Mouse (Mus musculus) kidney, postnatal 10 days (tissue): ENCODE data around the gene Defa35.
"Not testable (repeated sequence)": the region's sequence is repeated elsewhere in the genome, so short reads cannot be mapped to it uniquely, and the experiment has no call there.

ENCODE experiments used
- DNase-seq: peaks from one replicate; pipeline ENCODE4 v3.0.0; 2021; ENCODE audit warnings: mixed read lengths

Gene Defa35

DNA sequence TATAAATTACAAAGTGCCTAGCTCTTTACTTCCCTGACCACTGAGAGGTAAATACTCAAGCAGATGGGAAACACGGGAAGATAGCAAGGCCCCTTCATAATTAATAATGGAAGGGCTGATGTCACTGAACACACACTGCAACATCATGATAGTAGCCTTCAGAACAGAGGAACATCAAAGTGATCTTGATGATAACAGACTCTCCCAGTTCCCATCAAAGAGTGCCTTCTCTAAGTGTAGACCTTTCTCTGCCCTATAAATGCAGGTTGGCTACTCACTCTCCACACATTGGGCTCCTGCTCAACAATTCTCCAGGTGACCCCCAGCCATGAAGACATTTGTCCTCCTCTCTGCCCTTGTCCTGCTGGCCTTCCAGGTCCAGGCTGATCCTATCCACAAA, at the start of gene Defa35:
Gene Defa35 (plus strand): TSS at position 301 of the 400 bp plus-strand sequence.
- DNase-seq, result not testable (repeated sequence)

DNA sequence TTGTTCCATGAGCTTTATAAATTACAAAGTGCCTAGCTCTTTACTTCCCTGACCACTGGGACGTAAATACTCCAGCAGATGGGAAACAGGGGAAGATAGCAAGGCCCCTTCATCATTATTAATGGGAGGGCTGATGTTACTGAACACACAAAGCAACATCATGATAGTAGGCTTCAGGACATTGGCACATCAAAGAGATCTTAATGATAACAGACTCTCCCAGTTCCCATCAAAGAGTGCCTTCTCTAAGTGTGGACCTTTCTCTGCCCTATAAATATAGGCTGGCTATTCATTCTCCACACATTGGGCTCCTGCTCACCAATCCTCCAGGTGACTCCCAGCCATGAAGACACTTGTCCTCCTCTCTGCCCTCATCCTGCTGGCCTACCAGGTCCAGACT, 39.6 kb upstream of the Defa35 start, which contains the start of gene Defa21:
Gene Defa21 (plus strand): TSS at position 301 of the 400 bp plus-strand sequence.
- not testable (repeated sequence) for DNase-seq

DNA sequence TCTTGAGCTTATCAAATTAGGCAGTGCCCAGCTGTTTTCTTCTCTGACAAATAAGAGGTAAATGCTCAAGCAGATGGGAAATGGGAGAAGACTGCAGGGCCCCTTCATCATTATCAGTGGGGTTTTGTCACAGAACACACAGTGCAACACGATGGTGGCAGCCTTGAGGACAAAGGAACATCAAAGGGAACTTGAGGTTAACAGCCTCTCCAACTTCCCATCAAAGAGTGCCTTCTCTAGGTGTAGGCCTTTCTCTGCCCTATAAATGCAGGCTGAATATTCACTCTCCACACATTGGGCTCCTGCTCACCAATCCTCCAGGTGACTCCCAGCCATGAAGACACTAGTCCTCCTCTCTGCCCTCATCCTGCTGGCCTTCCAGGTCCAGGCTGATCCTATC, 10.1 kb upstream of the Defa35 start, which contains the start of gene Defa23:
Gene Defa23 (plus strand): TSS at position 301 of the 400 bp plus-strand sequence.
- not testable (repeated sequence) for DNase-seq

DNA sequence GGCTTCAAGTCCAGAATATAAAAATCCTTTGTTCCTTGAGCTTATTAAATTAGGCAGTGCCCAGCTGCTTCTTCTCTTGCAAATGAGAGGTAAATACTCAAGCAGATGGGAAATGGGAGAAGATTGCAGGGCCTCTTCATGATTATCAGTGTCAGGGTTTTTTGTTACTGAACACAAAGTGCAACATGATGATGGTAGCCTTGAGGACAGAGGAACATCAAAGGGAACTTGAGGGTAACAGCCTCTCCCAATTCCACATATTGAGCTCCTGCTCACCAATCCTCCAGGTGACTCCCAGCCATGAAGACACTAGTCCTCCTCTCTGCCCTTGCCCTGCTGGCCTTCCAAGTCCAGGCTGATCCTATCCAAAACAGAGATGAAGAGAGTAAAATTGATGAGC, 19.3 kb downstream of the Defa35 start, which contains the start of gene Defa25:
Gene Defa25 (plus strand): TSS at position 301 of the 400 bp plus-strand sequence.
- not testable (repeated sequence) for DNase-seq

DNA sequence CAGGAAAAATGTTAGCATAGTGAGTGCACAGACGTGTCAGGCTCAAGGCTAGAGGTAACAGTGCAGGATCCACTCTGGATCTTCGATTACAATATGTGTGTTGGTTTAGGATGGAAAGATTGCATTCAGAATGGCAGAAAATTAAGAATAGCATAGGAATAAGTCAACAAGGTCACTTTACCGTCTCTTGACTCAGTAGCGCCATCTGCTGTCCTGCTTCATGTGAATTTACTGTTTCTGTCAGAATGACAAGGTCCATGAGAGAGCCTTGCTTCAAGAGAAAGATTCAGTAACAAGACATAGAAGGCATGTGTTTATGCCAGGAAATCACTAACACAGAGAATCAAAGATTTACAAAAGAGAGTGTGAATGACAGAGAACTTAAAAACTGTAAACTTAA, 28.3 kb downstream of the Defa35 start:
- peak; percentile 7 for DNase-seq

DNA sequence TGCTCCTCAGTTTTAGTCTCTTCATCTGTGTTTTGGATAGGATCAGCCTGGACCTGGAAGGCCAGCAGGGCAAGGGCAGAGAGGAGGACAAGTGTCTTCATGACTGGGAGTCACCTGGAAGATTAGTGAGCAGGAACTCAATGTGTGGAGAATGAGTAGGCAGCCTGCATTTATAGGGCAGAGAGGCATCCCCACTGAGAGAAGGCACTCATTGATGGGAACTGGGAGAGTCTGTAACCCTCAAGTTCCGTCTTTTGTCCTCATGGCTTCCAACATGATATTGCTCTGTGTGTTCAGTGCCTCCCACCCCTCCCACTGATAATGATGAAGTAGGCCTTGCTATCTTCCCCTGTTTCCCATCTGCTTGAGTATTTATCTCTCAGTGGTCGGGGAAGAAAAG, 31.1 kb downstream of the Defa35 start, which contains the start of gene Gm14851:
Gene Gm14851 (minus strand): TSS at position 101 of the 400 bp plus-strand sequence.
- DNase-seq, result not testable (repeated sequence)
